Comparison of ENCODE assay signal across 14 mouse cellular contexts in genomic region chr13:60134439-60134799, GRCm38 (mm10).
"Had no signal": no experiment of that assay in that cellular context is flagged by ENCODE, and none has a peak within 500 bp of the region (broad histone marks: within the 10 kb centered on the region; RNA-seq: fewer than 3 reads in every experiment).

No protein-coding gene starts in this region.

- ATAC-seq: liver, postnatal 0 days; midbrain, embryonic 15.5 days had no signal

- H3K27ac ChIP-seq: left cerebral cortex, adult 2 months; liver, embryonic 13.5 days; lung, embryonic 15.5 days; midbrain, embryonic 15.5 days; stomach, embryonic 15.5 days had no signal

- H3K4me3 ChIP-seq: left cerebral cortex, adult 2 months; liver, embryonic 13.5 days; lung, embryonic 15.5 days; midbrain, embryonic 10.5 days; midbrain, embryonic 15.5 days; stomach, embryonic 15.5 days had no signal

- DNase-seq: kidney, adult 8-10 months; kidney, postnatal 25 days; liver; liver, embryonic 13.5 days; liver, postnatal 0 days; lung, postnatal 14 days; right cerebral cortex, postnatal 14 days; thymus, adult 2 months; thymus, postnatal 25 days had no signal

- H3K4me1 ChIP-seq: liver, embryonic 13.5 days; lung, embryonic 15.5 days; stomach, embryonic 15.5 days had no signal

- H3K36me3 ChIP-seq: liver, embryonic 13.5 days; lung, embryonic 15.5 days; midbrain, embryonic 10.5 days; midbrain, embryonic 15.5 days; stomach, embryonic 15.5 days had no signal

- H3K9me3 ChIP-seq: liver, embryonic 13.5 days; lung, embryonic 15.5 days; midbrain, embryonic 10.5 days; midbrain, embryonic 15.5 days; stomach, embryonic 15.5 days had no signal

- H3K27me3 ChIP-seq: liver, embryonic 13.5 days; lung, embryonic 15.5 days had no signal

- H3K9ac ChIP-seq: liver, embryonic 13.5 days; liver, postnatal 0 days; lung, embryonic 15.5 days; midbrain, embryonic 15.5 days; stomach, embryonic 15.5 days had no signal

- H3K4me2 ChIP-seq: liver, embryonic 13.5 days; lung, embryonic 15.5 days; midbrain, embryonic 15.5 days; stomach, embryonic 15.5 days had no signal
